Mouse (Mus musculus): Measurements from ENCODE around the gene Mepce.

GRCm38 (mm10) chr5:137746851-137747325 lies 40.6 kb downstream of the Mepce start:
- no peak for TF ChIP-seq CTCF (conservative IDR thresholded peaks at IDR 0.05; ENCODE audit: low read length)
- no peak for TF ChIP-seq POU5F1 (IDR thresholded peaks at IDR 0.05; ENCODE audit: borderline replicate concordance, low read length)
